Mouse (Mus musculus): ENCODE measurements around the gene Rap2b.
A peak's percentile ranks its signal among the peaks of the same experiment; 100 is the strongest.

The Rap2b gene

GRCm38 (mm10) chr3:61386368-61386767 lies 24.9 kb downstream of the Rap2b start:
- no peak for DNase-seq (ENCODE audit: low spot score in 2 of 2)

GRCm38 (mm10) chr3:61391564-61391963 lies 30.1 kb downstream of the Rap2b start:
- DNase-seq (ENCODE audit: low spot score in 2 of 2) = no peak

- no peak for DNase-seq (ENCODE audit: low spot score in 2 of 2)
Measured at GRCm38 (mm10) chr3:61392881-61393280, 31.4 kb downstream of the Rap2b start.

GRCm38 (mm10) chr3:61393520-61393919 lies 32.1 kb downstream of the Rap2b start:
- no peak for DNase-seq (ENCODE audit: low spot score in 2 of 2)

GRCm38 (mm10) chr3:61395382-61395781 lies 33.9 kb downstream of the Rap2b start:
- DNase-seq (ENCODE audit: low spot score in 2 of 2) = no peak

GRCm38 (mm10) chr3:61396728-61397127 lies 35.3 kb downstream of the Rap2b start:
- no peak for DNase-seq (ENCODE audit: low spot score in 2 of 2)

- no peak for DNase-seq (ENCODE audit: low spot score in 2 of 2)
Measured at GRCm38 (mm10) chr3:61400823-61401387, 39.5 kb downstream of the Rap2b start.

- DNase-seq (ENCODE audit: low spot score in 2 of 2) = no peak
Measured at GRCm38 (mm10) chr3:61406921-61407320, 45.5 kb downstream of the Rap2b start.

- peak in 1 of 2 experiments; percentile 3 for DNase-seq (ENCODE audit: low spot score in 2 of 2)
Measured at GRCm38 (mm10) chr3:61409683-61410082, 48.2 kb downstream of the Rap2b start.

- DNase-seq (ENCODE audit: low spot score in 2 of 2) = no peak
Measured at GRCm38 (mm10) chr3:61415883-61416282, 54.4 kb downstream of the Rap2b start.
